Mouse (Mus musculus) midbrain, embryonic 12.5 days (tissue): ENCODE data around the gene Fmod. TPM values are rescaled to one million over a fixed set of nuclear protein-coding genes. Genes with fewer than 3 reads are reported as not detected.

ENCODE experiments used
- ATAC-seq: fragments of 200-750 bp; cut with Nextera tagmentation; 2 replicates; pipeline ENCODE4 v1.8.0; 2017; ENCODE audit warnings: low read depth, moderate TSS enrichment, moderate library complexity; ENCODE audit not compliant: low FRiP score
- H3K27ac ChIP-seq: fragments of 300-500 bp; sonication (generic); replicated peaks from 2 replicates; pipeline ENCODE4 v1.5.1; 2016; ENCODE audit warnings: mild to moderate bottlenecking
- H3K27me3 ChIP-seq: fragments of 300-500 bp; sonication (generic); 2 replicates; pipeline ENCODE4 v1.6.1; 2016; ENCODE audit warnings: mild to moderate bottlenecking
- H3K36me3 ChIP-seq: fragments of 300-500 bp; sonication (generic); 2 replicates; pipeline ENCODE4 v1.6.1; 2016
- H3K4me1 ChIP-seq: fragments of 300-500 bp; sonication (generic); 2 replicates; pipeline ENCODE4 v1.6.1; 2016
- H3K4me2 ChIP-seq: fragments of 300-500 bp; sonication (generic); replicated peaks from 2 replicates; pipeline ENCODE4 v1.6.1; 2016; ENCODE audit warnings: mild to moderate bottlenecking, moderate library complexity
- H3K4me3 ChIP-seq: fragments of 300-500 bp; sonication (generic); 2 replicates; pipeline ENCODE4 v1.5.1; 2016; ENCODE audit warnings: mild to moderate bottlenecking
- H3K9ac ChIP-seq: fragments of 300-500 bp; sonication (generic); replicated peaks from 2 replicates; pipeline ENCODE4 v1.6.1; 2016; ENCODE audit warnings: mild to moderate bottlenecking, moderate library complexity
- H3K9me3 ChIP-seq: fragments of 300-500 bp; sonication (generic); 2 replicates; pipeline ENCODE4 v1.6.1; 2016; ENCODE audit warnings: mild to moderate bottlenecking
- WGBS: fragments of 180-500 bp; shearing (Covaris S2); methylation state at CpG from one replicate; pipeline ENCODE4 v1.1.7; 2016; 5-methylcytosine and 5-hydroxymethylcytosine counted together
- polyA plus RNA-seq: library from polyadenylated mRNA; unstranded; fragments of >200 nt; fragmentation: Nextera tagmentation; extraction: Ambion mirVana; gene quantifications from 2 replicates; pipeline ENCODE4 v1.2.1, GENCODE M21; 2016

The Fmod gene
- polyA plus RNA-seq, 1 experiment from 2014 or later: 15.0 TPM

GRCm38 (mm10) chr1:134057736-134058135, 20.7 kb downstream of the Fmod start:
- no peak for ATAC-seq
- Histone ChIP-seq H3K27me3 (no peaks in the 10 kb centered on the region), H3K9me3 (no peaks in the 10 kb centered on the region), H3K4me1 (peaks cover 31% of the 10 kb centered on the region), H3K4me3 (no peak overlapping the region), H3K4me2 (no peak overlapping the region), H3K9ac (no peak overlapping the region), H3K27ac (no peak overlapping the region), H3K36me3 (no peaks in the 10 kb centered on the region)
- 90% methylated on average over 8 of the region's 8 CpGs for WGBS

GRCm38 (mm10) chr1:134058870-134059269, 21.8 kb downstream of the Fmod start:
- H3K4me2 ChIP-seq: no peak overlapping the region
- no peak for ATAC-seq
- peak overlapping the region; percentile 40; the same call in 1 of the 2 replicates for H3K27ac ChIP-seq
- no peaks in the 10 kb centered on the region for H3K36me3 ChIP-seq
- no peak overlapping the region for H3K4me3 ChIP-seq
- H3K9me3 ChIP-seq: no peaks in the 10 kb centered on the region
- H3K9ac ChIP-seq: no peak overlapping the region
- no peaks in the 10 kb centered on the region for H3K27me3 ChIP-seq
- H3K4me1 ChIP-seq: peaks cover 40% of the 10 kb centered on the region
- 73% methylated on average over 6 of the region's 6 CpGs for WGBS

GRCm38 (mm10) chr1:134059739-134060695, 23.0 kb downstream of the Fmod start:
- whole genome bisulfite sequencing: 74% methylated on average over 16 of the region's 16 CpGs
- Histone ChIP-seq H3K9me3 (no peaks in the 10 kb centered on the region), H3K4me3 (peak overlapping the region; percentile 37), H3K27ac (peak overlapping the region; percentile 99), H3K9ac (no peak overlapping the region), H3K4me2 (peak overlapping the region; percentile 66), H3K4me1 (peaks cover 51% of the 10 kb centered on the region), H3K36me3 (no peaks in the 10 kb centered on the region), H3K27me3 (no peaks in the 10 kb centered on the region)
- no peak for ATAC-seq

- Histone ChIP-seq H3K36me3 (no peaks in the 10 kb centered on the region), H3K9ac (peak overlapping the region; percentile 45), H3K9me3 (no peaks in the 10 kb centered on the region), H3K27ac (peak overlapping the region; percentile 99), H3K4me3 (peak overlapping the region; percentile 37), H3K4me2 (peak overlapping the region; percentile 66), H3K27me3 (no peaks in the 10 kb centered on the region), H3K4me1 (peaks cover 61% of the 10 kb centered on the region)
- ATAC-seq: peak; percentile 79
- WGBS: under 1% methylated on average over 31 of the region's 31 CpGs
These were observed 24.0 kb downstream of the Fmod start for GRCm38 (mm10) chr1:134060849-134061569.

GRCm38 (mm10) chr1:134061915-134062314, 24.9 kb downstream of the Fmod start:
- no peaks in the 10 kb centered on the region for H3K36me3 ChIP-seq
- 31% methylated on average over 3 of the region's 3 CpGs for WGBS

GRCm38 (mm10) chr1:134062411-134063085, 25.5 kb downstream of the Fmod start:
- 1% methylated on average over 11 of the region's 11 CpGs for WGBS
- no peaks in the 10 kb centered on the region for H3K36me3 ChIP-seq
- H3K9me3 ChIP-seq: no peaks in the 10 kb centered on the region
- peak overlapping the region; percentile 99 for H3K27ac ChIP-seq
- no peaks in the 10 kb centered on the region for H3K27me3 ChIP-seq
- H3K4me2 ChIP-seq: peak overlapping the region; percentile 66
- ATAC-seq: peak; percentile 58
- H3K9ac ChIP-seq: peak overlapping the region; percentile 48; the same call in 1 of the 2 replicates
- peaks cover 76% of the 10 kb centered on the region for H3K4me1 ChIP-seq
- 0 out of 2 replicates have a peak overlapping the region, but pooled peaks have one; percentile 16 for H3K4me3 ChIP-seq

More at GRCm38 (mm10) chr1:134061915-134062314, 24.9 kb downstream of the Fmod start:
- Histone ChIP-seq H3K27ac (peak overlapping the region; percentile 99), H3K4me2 (peak overlapping the region; percentile 66), H3K9me3 (no peaks in the 10 kb centered on the region), H3K27me3 (no peaks in the 10 kb centered on the region), H3K9ac (no peak overlapping the region; the same call in 1 of the 2 replicates), H3K4me1 (peaks cover 70% of the 10 kb centered on the region), H3K4me3 (no peak overlapping the region)
- ATAC-seq: no peak

DNA sequence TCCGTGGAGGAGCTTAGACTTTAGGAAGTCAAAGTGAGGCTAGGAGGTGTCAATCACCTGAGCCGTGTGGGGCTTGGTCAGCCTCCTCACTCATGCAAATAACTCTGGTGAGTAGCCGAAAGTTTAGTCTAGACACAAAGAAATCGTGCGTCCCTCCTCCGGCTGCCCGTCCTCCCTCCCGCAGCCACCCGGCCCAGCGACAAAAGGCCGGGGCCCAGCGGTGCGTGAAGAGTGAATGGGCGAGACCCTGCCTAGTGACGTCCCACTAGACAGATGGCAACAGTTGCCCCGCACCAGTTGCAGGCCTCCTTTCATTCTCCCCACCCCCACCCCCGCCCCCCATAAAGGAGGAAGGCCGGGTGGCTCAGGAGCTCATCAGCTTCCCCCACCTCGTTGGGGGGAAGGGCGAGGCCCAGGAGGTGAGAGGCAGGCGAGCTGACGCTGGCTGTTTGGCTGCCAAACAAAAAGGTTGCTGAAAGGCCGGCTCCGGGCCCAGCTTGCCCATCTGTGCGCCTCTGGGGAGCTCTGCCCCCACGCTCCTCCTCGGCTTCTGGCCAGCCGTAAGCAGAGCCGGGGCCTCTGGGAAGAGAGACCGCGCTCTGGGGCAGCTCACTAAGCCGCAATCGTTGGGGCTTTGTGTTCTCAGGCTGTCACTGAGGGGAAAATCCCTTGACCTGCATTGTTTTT, 26.2 kb downstream of the Fmod start:
- Histone ChIP-seq H3K9me3 (no peaks in the 10 kb centered on the region), H3K36me3 (no peaks in the 10 kb centered on the region), H3K27me3 (no peaks in the 10 kb centered on the region), H3K27ac (peak overlapping the region; percentile 99), H3K9ac (peak overlapping the region; percentile 48; the same call in 1 of the 2 replicates), H3K4me2 (peak overlapping the region; percentile 44), H3K4me1 (peaks cover 83% of the 10 kb centered on the region), H3K4me3 (0 out of 2 replicates have a peak overlapping the region, but pooled peaks have one; percentile 16)
- ATAC-seq: peak; percentile 80
- under 1% methylated on average over 33 of the region's 33 CpGs for WGBS

GRCm38 (mm10) chr1:134063773-134064125, 26.7 kb downstream of the Fmod start:
- H3K4me3 ChIP-seq: peak overlapping the region; percentile 16; the same call in 1 of the 2 replicates
- H3K27ac ChIP-seq: peak overlapping the region; percentile 99
- H3K27me3 ChIP-seq: no peaks in the 10 kb centered on the region
- H3K9me3 ChIP-seq: no peaks in the 10 kb centered on the region
- peak overlapping the region; percentile 32 for H3K9ac ChIP-seq
- H3K36me3 ChIP-seq: no peaks in the 10 kb centered on the region
- ATAC-seq: no peak
- peaks cover 86% of the 10 kb centered on the region for H3K4me1 ChIP-seq
- H3K4me2 ChIP-seq: peak overlapping the region; percentile 44
- WGBS: under 1% methylated on average over 9 of the region's 9 CpGs

GRCm38 (mm10) chr1:134064296-134064831, 27.3 kb downstream of the Fmod start:
- peak overlapping the region; percentile 99 for H3K27ac ChIP-seq
- ATAC-seq: no peak
- no peaks in the 10 kb centered on the region for H3K36me3 ChIP-seq
- no peak overlapping the region for H3K4me3 ChIP-seq
- no peaks in the 10 kb centered on the region for H3K27me3 ChIP-seq
- H3K9me3 ChIP-seq: no peaks in the 10 kb centered on the region
- peaks cover 86% of the 10 kb centered on the region for H3K4me1 ChIP-seq
- H3K4me2 ChIP-seq: peak overlapping the region; percentile 44
- H3K9ac ChIP-seq: peak overlapping the region; percentile 32
- 77% methylated on average over 2 of the region's 2 CpGs for WGBS

DNA sequence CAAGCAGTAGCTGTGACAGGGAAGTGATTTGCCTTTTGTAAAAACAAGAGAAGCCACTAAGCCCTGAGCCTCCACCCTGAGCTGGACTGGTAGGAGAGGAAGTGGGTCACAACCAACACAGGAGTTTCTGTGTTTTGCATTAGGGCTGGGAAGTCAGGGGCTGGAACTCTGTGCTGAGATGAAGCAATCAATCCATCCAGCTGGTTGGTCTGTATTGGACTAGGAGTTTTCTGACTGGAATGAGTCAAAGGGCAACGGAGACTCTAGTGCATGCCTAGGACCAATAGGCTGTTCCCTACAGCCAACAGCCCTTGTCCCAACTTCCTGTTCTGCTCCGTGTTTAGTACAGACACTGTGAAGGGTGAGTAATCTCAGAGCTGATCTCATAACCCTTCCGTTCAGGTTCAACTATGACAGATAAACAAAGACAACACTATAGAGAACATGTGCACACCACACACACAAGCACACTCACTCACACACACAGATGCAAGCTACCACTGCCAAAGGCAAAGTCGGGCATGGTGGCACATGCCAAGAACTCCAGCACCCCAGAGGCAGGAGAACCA, 28.3 kb downstream of the Fmod start:
- no peaks in the 10 kb centered on the region for H3K36me3 ChIP-seq
- no peak overlapping the region for H3K9ac ChIP-seq
- no peaks in the 10 kb centered on the region for H3K27me3 ChIP-seq
- H3K9me3 ChIP-seq: no peaks in the 10 kb centered on the region
- no peak for ATAC-seq
- H3K4me3 ChIP-seq: no peak overlapping the region
- H3K4me1 ChIP-seq: peaks cover 88% of the 10 kb centered on the region
- H3K27ac ChIP-seq: peak overlapping the region; percentile 99
- H3K4me2 ChIP-seq: no peak overlapping the region
- WGBS: 78% methylated on average over 4 of the region's 4 CpGs
